Mouse (Mus musculus) kidney, adult 18-20 months (tissue): ENCODE results near the gene Nme7.

Experiments
- DNase-seq: peaks from one replicate; pipeline ENCODE4 v3.0.0; 2021

The Nme7 gene

GRCm38 (mm10) chr1:164303821-164304220 is at the start of gene Nme7:
Nme7 (plus strand) TSS chr1:164304121.
- no peak for DNase-seq

GRCm38 (mm10) chr1:164254836-164255235 is 49.1 kb upstream of the Nme7 start:
- no peak for DNase-seq

- no peak for DNase-seq
These were observed 43.5 kb upstream of the Nme7 start for GRCm38 (mm10) chr1:164260171-164261028.

GRCm38 (mm10) chr1:164261553-164261952 is 42.4 kb upstream of the Nme7 start:
- DNase-seq = no peak

GRCm38 (mm10) chr1:164270941-164271340 is 33.0 kb upstream of the Nme7 start:
- no peak for DNase-seq

- DNase-seq = no peak
These were observed 30.3 kb upstream of the Nme7 start for GRCm38 (mm10) chr1:164273659-164274058.

GRCm38 (mm10) chr1:164275455-164275954 is 28.4 kb upstream of the Nme7 start, which contains the start of gene Ccdc181:
Ccdc181 (plus strand) TSS chr1:164275585.
- peak; percentile 93 for DNase-seq

GRCm38 (mm10) chr1:164276552-164276951 is 27.4 kb upstream of the Nme7 start:
- no peak for DNase-seq

GRCm38 (mm10) chr1:164279332-164279731 is 24.6 kb upstream of the Nme7 start:
- no peak for DNase-seq

GRCm38 (mm10) chr1:164284007-164284406 is 19.9 kb upstream of the Nme7 start:
- DNase-seq = no peak

- DNase-seq = no peak
These were observed 16.5 kb upstream of the Nme7 start for GRCm38 (mm10) chr1:164287406-164287805.

- DNase-seq = no peak
These were observed 11.9 kb upstream of the Nme7 start for GRCm38 (mm10) chr1:164292040-164292439.

GRCm38 (mm10) chr1:164294071-164294470 is 9.8 kb upstream of the Nme7 start:
- no peak for DNase-seq

GRCm38 (mm10) chr1:164296473-164296872 is 7.4 kb upstream of the Nme7 start:
- DNase-seq = no peak

GRCm38 (mm10) chr1:164301949-164302348 is 2.0 kb upstream of the Nme7 start:
- DNase-seq = no peak

- peak; percentile 96 for DNase-seq
These were observed 3.3 kb downstream of the Nme7 start, which contains the start of gene Blzf1 for GRCm38 (mm10) chr1:164307124-164307751. Blzf1 (minus strand) TSS chr1:164307489.

GRCm38 (mm10) chr1:164307922-164308321 is 4.0 kb downstream of the Nme7 start:
- DNase-seq = no peak

GRCm38 (mm10) chr1:164314085-164314484 is 10.2 kb downstream of the Nme7 start:
- DNase-seq = no peak

- DNase-seq = no peak
These were observed 11.3 kb downstream of the Nme7 start for GRCm38 (mm10) chr1:164315266-164315665.

- DNase-seq = peak; percentile 75
These were observed 12.8 kb downstream of the Nme7 start for GRCm38 (mm10) chr1:164316697-164317096.

- DNase-seq = no peak
These were observed 13.3 kb downstream of the Nme7 start for GRCm38 (mm10) chr1:164317261-164317660.

- no peak for DNase-seq
These were observed 14.6 kb downstream of the Nme7 start for GRCm38 (mm10) chr1:164318474-164318873.

- DNase-seq = no peak
These were observed 15.7 kb downstream of the Nme7 start for GRCm38 (mm10) chr1:164319542-164320140.
